Mouse (Mus musculus) CH12.LX (cell line): Measurements from ENCODE around the gene Calhm1. TPM values are rescaled to one million over a fixed set of nuclear protein-coding genes. Genes with fewer than 3 reads are reported as not detected.

Experiments used
- DNase-seq: peaks from one replicate; pipeline ENCODE4 v3.0.0-alpha.2; 2013; ENCODE audit errors: extremely low read depth
- H3K27ac ChIP-seq: 2 replicates; pipeline ENCODE4 v1.5.1; 2012; ENCODE audit warnings: low read depth, mild to moderate bottlenecking, control low read depth, moderate library complexity; ENCODE audit not compliant: insufficient read depth
- H3K27me3 ChIP-seq: replicated peaks from 2 replicates; pipeline ENCODE3; 2012; ENCODE audit warnings: inconsistent platforms
- H3K36me3 ChIP-seq, 2 experiments: replicated peaks in 1 of 2; 2 replicates each; pipeline versions ENCODE3 to v1.6.1; 2012; ENCODE audit warnings: inconsistent platforms in 1 of 2, low read length in 1 of 2, mild to moderate bottlenecking in 1 of 2, mixed read lengths in 1 of 2, moderate library complexity in 1 of 2; ENCODE audit not compliant: control insufficient read depth in 1 of 2, insufficient read depth in 1 of 2
- H3K4me1 ChIP-seq, 2 experiments: 2 replicates each; pipeline ENCODE4 v1.6.1; 2012; ENCODE audit warnings: inconsistent platforms in 1 of 2, moderate library complexity in 1 of 2; ENCODE audit not compliant: insufficient read depth in 2 of 2, control insufficient read depth in 1 of 2
- H3K4me2 ChIP-seq: 2 replicates; pipeline ENCODE4 v1.6.1; 2012; ENCODE audit warnings: low read depth, mild to moderate bottlenecking, control low read depth; ENCODE audit not compliant: poor library complexity, insufficient read depth, severe bottlenecking
- H3K4me3 ChIP-seq, 3 experiments: fragments of 150-350 bp in 1 of 3; sonication (generic) in 1 of 3; replicated peaks in 1 of 3; 2 replicates each; pipeline versions ENCODE3 to v1.5.1; 2011 to 2012; ENCODE audit warnings: low read depth in 2 of 3, low read length in 2 of 3, mild to moderate bottlenecking in 2 of 3, moderate library complexity in 2 of 3, control low read depth in 1 of 3, improper control_type of control experiment in 1 of 3, inconsistent platforms in 1 of 3, mixed read lengths in 1 of 3; ENCODE audit not compliant: poor library complexity in 1 of 3
- H3K79me2 ChIP-seq: replicated peaks from 2 replicates; pipeline ENCODE4 v1.6.1; 2012; ENCODE audit warnings: mild to moderate bottlenecking, moderate library complexity; ENCODE audit not compliant: control insufficient read depth, poor library complexity, insufficient read depth, severe bottlenecking; ENCODE audit errors: extremely low read depth
- H3K9ac ChIP-seq: 2 replicates; pipeline ENCODE4 v1.6.1; 2012; ENCODE audit warnings: low read depth, mild to moderate bottlenecking, control low read depth, moderate library complexity; ENCODE audit not compliant: insufficient read depth
- H3K9me3 ChIP-seq: replicated peaks from 2 replicates; pipeline ENCODE3; 2012; ENCODE audit warnings: low read length, inconsistent platforms, mixed read lengths
- BHLHE40 ChIP-seq: IDR thresholded peaks from 2 replicates; pipeline ENCODE4 v1.6.1; 2011; ENCODE audit warnings: mild to moderate bottlenecking, low read depth, low read length, improper control_type of control experiment
- CHD1 ChIP-seq: IDR thresholded peaks from 2 replicates; pipeline ENCODE4 v1.6.1; 2012; ENCODE audit warnings: low read depth, low read length, improper control_type of control experiment, inconsistent platforms
- CHD2 ChIP-seq: IDR thresholded peaks from 2 replicates; pipeline ENCODE4 v1.6.1; 2011; ENCODE audit warnings: low read length, improper control_type of control experiment
- CTCF ChIP-seq, 2 experiments: IDR thresholded peaks in 1 of 2; conservative IDR thresholded peaks in 1 of 2; 2 replicates each; pipeline ENCODE4 v1.5.1; 2011 to 2012; ENCODE audit warnings: low read depth in 2 of 2, low read length in 2 of 2, improper control_type of control experiment in 1 of 2, inconsistent platforms in 1 of 2, mild to moderate bottlenecking in 1 of 2, moderate library complexity in 1 of 2
- EP300 ChIP-seq: IDR thresholded peaks from 2 replicates; pipeline ENCODE4 v1.6.1; 2011; ENCODE audit warnings: low read length, improper control_type of control experiment
- HCFC1 ChIP-seq: IDR thresholded peaks from 2 replicates; pipeline ENCODE4 v1.6.1; 2012; ENCODE audit warnings: low read depth, mild to moderate bottlenecking, inconsistent platforms, low read length, improper control_type of control experiment
- JUN ChIP-seq: IDR thresholded peaks from 2 replicates; pipeline ENCODE4 v1.6.1; 2011; ENCODE audit warnings: low read depth, mild to moderate bottlenecking, low read length, improper control_type of control experiment, moderate library complexity; ENCODE audit not compliant: insufficient read depth
- KAT2A ChIP-seq: IDR thresholded peaks from 2 replicates; pipeline ENCODE4 v1.6.1; 2012; ENCODE audit warnings: low read length, improper control_type of control experiment, inconsistent platforms; ENCODE audit not compliant: insufficient replicate concordance
- MAFK ChIP-seq: IDR thresholded peaks from 2 replicates; pipeline ENCODE4 v1.6.1; 2011; ENCODE audit warnings: low read length, improper control_type of control experiment; ENCODE audit not compliant: insufficient replicate concordance
- MAX ChIP-seq: IDR thresholded peaks from 2 replicates; pipeline ENCODE4 v1.6.1; 2011; ENCODE audit warnings: low read length, improper control_type of control experiment
- MAZ ChIP-seq: IDR thresholded peaks from 2 replicates; pipeline ENCODE4 v1.6.1; 2012; ENCODE audit warnings: low read depth, mild to moderate bottlenecking, inconsistent platforms, low read length, improper control_type of control experiment, moderate library complexity
- MEF2A ChIP-seq: IDR thresholded peaks from 2 replicates; pipeline ENCODE4 v1.6.1; 2014; ENCODE audit warnings: low read depth, mild to moderate bottlenecking, inconsistent platforms, low read length, improper control_type of control experiment, borderline replicate concordance
- NELFE ChIP-seq: IDR thresholded peaks from 2 replicates; pipeline ENCODE4 v1.6.1; 2011; ENCODE audit warnings: low read depth, low read length, improper control_type of control experiment
- NRF1 ChIP-seq: IDR thresholded peaks from 2 replicates; pipeline ENCODE4 v1.6.1; 2014; ENCODE audit warnings: low read depth, mild to moderate bottlenecking, inconsistent platforms, low read length, improper control_type of control experiment, moderate library complexity
- PAX5 ChIP-seq: IDR thresholded peaks from 2 replicates; pipeline ENCODE4 v1.6.1; 2012; ENCODE audit warnings: low read length, inconsistent platforms, mixed read lengths
- RCOR1 ChIP-seq: conservative IDR thresholded peaks from 2 replicates; pipeline ENCODE4 v1.6.1; 2012; ENCODE audit warnings: low read depth, mild to moderate bottlenecking, inconsistent platforms, low read length, improper control_type of control experiment
- SMC3 ChIP-seq: IDR thresholded peaks from 2 replicates; pipeline ENCODE4 v1.6.1; 2011; ENCODE audit warnings: low read depth, low read length, improper control_type of control experiment
- TBP ChIP-seq: conservative IDR thresholded peaks from 2 replicates; pipeline ENCODE4 v1.6.1; 2011; ENCODE audit warnings: low read depth, low read length, improper control_type of control experiment
- TCF12 ChIP-seq: IDR thresholded peaks from 2 replicates; pipeline ENCODE4 v1.6.1; 2014; ENCODE audit warnings: low read depth, mild to moderate bottlenecking, inconsistent platforms, low read length, improper control_type of control experiment
- UBTF ChIP-seq: IDR thresholded peaks from 2 replicates; pipeline ENCODE4 v1.6.1; 2012; ENCODE audit warnings: low read depth, mild to moderate bottlenecking, inconsistent platforms, low read length, improper control_type of control experiment, moderate library complexity
- USF2 ChIP-seq: conservative IDR thresholded peaks from 2 replicates; pipeline ENCODE4 v1.6.1; 2011; ENCODE audit warnings: low read depth, low read length, improper control_type of control experiment
- ZC3H11A ChIP-seq: IDR thresholded peaks from 2 replicates; pipeline ENCODE4 v1.6.1; 2012; ENCODE audit warnings: low read depth, mild to moderate bottlenecking, inconsistent platforms, low read length, improper control_type of control experiment
- ZKSCAN1 ChIP-seq: IDR thresholded peaks from 2 replicates; pipeline ENCODE4 v1.6.1; 2012; ENCODE audit warnings: low read depth, inconsistent platforms, low read length, improper control_type of control experiment, borderline replicate concordance
- ZMIZ1 ChIP-seq: IDR thresholded peaks from 2 replicates; pipeline ENCODE4 v1.6.1; 2012; ENCODE audit warnings: low read depth, mild to moderate bottlenecking, inconsistent platforms, low read length, improper control_type of control experiment
- ZNF384 ChIP-seq: IDR thresholded peaks from 2 replicates; pipeline ENCODE4 v1.6.1; 2012; ENCODE audit warnings: low read depth, low read length, improper control_type of control experiment, inconsistent platforms
- dilution Hi-C: fragments of 300-500 bp; cut with MboI; formaldehyde crosslinking; loops from 2 replicates; pipeline ENCODE4 v1.14.3; 2020; ENCODE audit warnings: low sequenced_read_pairs; ENCODE audit not compliant: extremely low pct_unique_long_range_greater_than_20kb, extremely low pct_ligation_motif_present
- in situ Hi-C: fragments of 300-500 bp; cut with MboI; formaldehyde crosslinking; loops from 3 replicates; pipeline ENCODE4 v1.14.3; 2019; ENCODE audit warnings: low sequenced_read_pairs, low pct_ligation_motif_present, low pct_unique_long_range_greater_than_20kb, mixed read lengths
- polyA plus RNA-seq: library from polyadenylated mRNA; unstranded; fragments of >175 nt; gene quantifications from 2 replicates; pipeline ENCODE4 v1.2.1, GENCODE M21; 2012; ENCODE audit warnings: low read depth; ENCODE audit not compliant: insufficient read length
- total RNA-seq, 2 experiments: library from RNA; depleted of rRNA; stranded (reverse); fragments of 300-350 nt in 1 of 2; fragments of >200 nt in 1 of 2; gene quantifications; 2 replicates each; pipeline ENCODE4 v1.2.3; 2012 to 2014

Calhm1 gene
- total and polyA plus RNA-seq, 3 experiments = not detected

DNA sequence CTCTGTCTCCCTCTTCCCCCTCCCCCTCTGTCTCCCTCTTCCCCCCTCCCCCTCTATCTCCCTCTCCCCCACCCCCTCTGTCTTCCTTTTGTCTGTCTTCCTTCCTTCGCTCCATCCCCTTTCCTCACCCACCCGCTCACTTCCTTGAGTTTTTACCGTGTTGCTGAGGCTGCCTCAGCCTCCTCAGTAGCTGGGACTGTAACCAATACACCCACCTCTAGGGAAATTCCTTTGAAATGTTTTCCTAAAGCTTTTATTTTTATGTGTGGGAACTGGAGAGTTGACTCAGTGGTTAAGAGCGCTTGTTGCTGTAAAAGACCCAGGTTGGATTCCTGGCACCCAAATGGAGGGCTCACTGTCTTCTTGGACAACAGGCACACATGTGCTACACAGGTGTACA is 17.6 kb upstream of the Calhm1 start:
- H3K9me3 ChIP-seq = no peaks in the 10 kb centered on the region

DNA sequence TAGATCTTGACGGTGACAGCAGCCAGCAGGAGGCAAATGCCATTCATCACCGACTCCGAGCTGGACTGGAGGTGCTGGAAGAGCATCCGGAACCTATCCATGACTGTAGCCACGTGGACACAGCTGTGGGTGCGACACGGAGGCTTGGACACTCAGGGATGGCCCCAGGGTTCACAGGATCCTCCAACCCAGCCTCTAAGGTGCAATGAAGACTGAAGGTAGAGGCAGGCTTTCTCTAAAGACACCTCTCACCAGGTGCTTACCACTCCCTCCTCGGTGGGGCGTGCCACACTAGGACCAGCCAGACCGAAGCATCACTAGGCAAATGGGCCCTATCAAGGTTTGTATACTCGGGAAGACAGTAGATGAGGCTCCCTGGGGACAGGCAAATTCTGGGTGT is 13.6 kb upstream of the Calhm1 start, which contains the start of gene Calhm3:
Gene Calhm3 (minus strand): TSS at position 101 of the 400 bp plus-strand sequence.
- Histone ChIP-seq H3K4me3 (no peak within 1 kb of the TSS), H3K4me1 (peaks cover 0 to 4% of the 10 kb centered on the region in 2 experiments; a peak in 1 of 4 replicates), H3K36me3 (no peaks in the 10 kb centered on the region), H3K79me2 (no peaks in the 10 kb centered on the region), H3K4me2 (no peak within 1 kb of the TSS), H3K9ac (no peak within 1 kb of the TSS), H3K9me3 (no peaks in the 10 kb centered on the region), H3K27me3 (no peaks in the 10 kb centered on the region), H3K27ac (no peak within 1 kb of the TSS)
- dilution Hi-C loops = no loop called here
- in situ Hi-C loops = no loop called here
- TF ChIP-seq CHD2 (no peak), MAFK (no peak), ZKSCAN1 (no peak), PAX5 (no peak), RCOR1 (no peak), CTCF (conservative IDR thresholded peaks at IDR 0.05 in 1 of 2, IDR thresholded peaks at IDR 0.05 in 1 of 2; ENCODE audit: low read depth in 2 of 2, low read length in 2 of 2) (no peak), TCF12 (no peak), MEF2A (no peak), UBTF (no peak), KAT2A (no peak), MAZ (no peak), EP300 (no peak), ZNF384 (no peak), USF2 (no peak), ZC3H11A (no peak)
- no peak for DNase-seq

More for the DNA sequence above, 17.6 kb upstream of the Calhm1 start:
- Histone ChIP-seq H3K4me1 (peaks cover 0 to 4% of the 10 kb centered on the region in 2 experiments; a peak in 1 of 4 replicates), H3K36me3 (no peaks in the 10 kb centered on the region), H3K27me3 (peaks cover 4% of the 10 kb centered on the region), H3K9ac (no peak overlapping the region), H3K79me2 (no peaks in the 10 kb centered on the region), H3K27ac (no peak overlapping the region), H3K4me3 (no peak overlapping the region), H3K4me2 (no peak overlapping the region)
- in situ Hi-C loops = loop anchor here (10.0 kb wide), 1 partner anchor 47 kb away; no protein-coding TSS in a partner anchor
- no peak for DNase-seq
- TF ChIP-seq ZMIZ1 (no peak), KAT2A (no peak), JUN (no peak), TBP (no peak), CHD1 (no peak), NELFE (no peak), NRF1 (no peak), SMC3 (no peak), TCF12 (no peak), ZKSCAN1 (no peak), HCFC1 (no peak), BHLHE40 (no peak), MAX (no peak), ZNF384 (no peak), USF2 (no peak), MEF2A (no peak), ZC3H11A (no peak), MAFK (no peak)
- dilution Hi-C loops = no loop called here
